Mouse (Mus musculus) heart, adult 2 months (tissue): Measurements from ENCODE around the gene Cstad. TPM values are rescaled to one million over a fixed set of nuclear protein-coding genes. Genes with fewer than 3 reads are reported as not detected.

ENCODE experiments used
- DNase-seq, 2 experiments: peaks; one replicate each; pipeline ENCODE4 v3.0.0; 2021
- H3K27ac ChIP-seq: fragments of 200-600 bp; 2 replicates; pipeline ENCODE4 v1.8.1; 2022
- H3K27me3 ChIP-seq: fragments of 200-500 bp; 2 replicates; pipeline ENCODE4 v1.6.1; 2012; ENCODE audit warnings: mild to moderate bottlenecking, low read length, inconsistent platforms, mixed read lengths; ENCODE audit not compliant: control insufficient read depth, insufficient read depth
- H3K36me3 ChIP-seq: fragments of 200-500 bp; 2 replicates; pipeline ENCODE4 v1.6.1; 2012; ENCODE audit warnings: low read length, inconsistent platforms; ENCODE audit not compliant: control insufficient read depth, insufficient read depth
- H3K4me1 ChIP-seq: fragments of 200-500 bp; 2 replicates; pipeline ENCODE4 v1.6.1; 2011; ENCODE audit warnings: low read length; ENCODE audit not compliant: control insufficient read depth, insufficient read depth
- H3K4me3 ChIP-seq: fragments of 200-600 bp; 2 replicates; pipeline ENCODE4 v1.8.1; 2022
- H3K79me2 ChIP-seq: fragments of 200-500 bp; replicated peaks from 2 replicates; pipeline ENCODE4 v1.6.1; 2012; ENCODE audit warnings: mild to moderate bottlenecking, inconsistent platforms, low read length, moderate library complexity, mixed read lengths; ENCODE audit not compliant: control insufficient read depth, insufficient read depth
- H3K9ac ChIP-seq: fragments of 200-500 bp; 2 replicates; pipeline ENCODE4 v1.6.1; 2012; ENCODE audit warnings: low read depth, mild to moderate bottlenecking, control low read depth, inconsistent platforms, low read length, mixed read lengths
- CTCF ChIP-seq: fragments of 200-600 bp; IDR thresholded peaks from 2 replicates; pipeline ENCODE4 v1.8.1; 2022; ENCODE audit warnings: antibody characterized with exemption, mild to moderate bottlenecking, moderate library complexity
- EP300 ChIP-seq: fragments of 200-500 bp; IDR thresholded peaks from 2 replicates; pipeline ENCODE4 v1.6.1; 2011; ENCODE audit warnings: low read depth, low read length, control low read depth; ENCODE audit not compliant: insufficient read depth
- POLR2A ChIP-seq: fragments of 200-500 bp; IDR thresholded peaks from 2 replicates; pipeline ENCODE4 v1.6.1; 2011; ENCODE audit warnings: mild to moderate bottlenecking, low read depth, low read length, control low read depth; ENCODE audit not compliant: insufficient read depth
- WGBS: fragments of 180-500 bp; shearing (Covaris S2); methylation state at CpG from one replicate; pipeline ENCODE4 v1.1.7; 2018; 5-methylcytosine and 5-hydroxymethylcytosine counted together
- intact Hi-C: fragments of 180-260 bp; cut with DNase I; formaldehyde crosslinking; loops from one replicate; pipeline ENCODE4 v1.15.1; 2025
- polyA plus RNA-seq: library from polyadenylated mRNA; depleted of rRNA; stranded (reverse); fragments of >200 nt; gene quantifications from 2 replicates; pipeline ENCODE4 v1.2.3, GENCODE M21; 2012; rRNA removed
- total RNA-seq, 2 experiments: library from RNA; stranded (reverse); gene quantifications; 2 replicates each; pipeline ENCODE4 v1.2.3; 2021

The Cstad gene
- total and polyA plus RNA-seq, 3 experiments = 0.73 to 1.0 (median 0.76) TPM

GRCm38 (mm10) chr2:30658480-30658843 lies 63.6 kb downstream of the Cstad start:
- H3K4me1 ChIP-seq = peaks cover 21% of the 10 kb centered on the region

More at GRCm38 (mm10) chr2:30658480-30658843, 63.6 kb downstream of the Cstad start:
- WGBS = under 1% methylated on average over 35 of the region's 45 CpGs
- DNase-seq = peak; percentile 100
- intact Hi-C loops = loop anchor here (2.0 to 5.0 kb wide), 2 partner anchors 54 to 58 kb away; no protein-coding TSS in a partner anchor
- peak; percentile 91 for TF ChIP-seq POLR2A
- TF ChIP-seq CTCF = peak; percentile 11; the same call in 1 of the 2 replicates
- peak; percentile 64; the same call in 1 of the 2 replicates for TF ChIP-seq EP300
- Histone ChIP-seq H3K79me2 (no peaks in the 10 kb centered on the region), H3K36me3 (no peaks in the 10 kb centered on the region), H3K27ac (peak overlapping the region; percentile 100), H3K9ac (peak overlapping the region; percentile 80), H3K27me3 (no peaks in the 10 kb centered on the region), H3K4me3 (peak overlapping the region; percentile 65)

Other genes starting within 250 kb of the Cstad start
- gene Sh3glb2, start 235.7 kb upstream of the Cstad start, total RNA-seq = 10 to 100 TPM; 37.7 to 40.6 TPM
- 125 and 143 TPM in 2 replicates for gene Sh3glb2, start 235.7 kb upstream of the Cstad start, polyA plus RNA-seq
- 10 to 100 TPM; 74.2 to 90.3 TPM for gene Miga2, start 230.8 kb upstream of the Cstad start, total RNA-seq
- gene Miga2, start 230.8 kb upstream of the Cstad start, polyA plus RNA-seq = 64.3 and 98.7 TPM in 2 replicates
- 1 to 10 TPM; 5.9 to 9.0 TPM for gene Dolpp1, start 202.8 kb upstream of the Cstad start, total RNA-seq
- 23.5 and 25.1 TPM in 2 replicates for gene Dolpp1, start 202.8 kb upstream of the Cstad start, polyA plus RNA-seq
- 100 to 1,000 TPM; 452 to 542 TPM for gene Crat, start 179.2 kb upstream of the Cstad start, total RNA-seq
- gene Crat, start 179.2 kb upstream of the Cstad start, polyA plus RNA-seq = 695 and 713 TPM in 2 replicates
- 10 to 100 TPM; 82.7 to 91.2 TPM for gene Ptpa, start 179.0 kb upstream of the Cstad start, total RNA-seq
- 88.7 and 107 TPM in 2 replicates for gene Ptpa, start 179.0 kb upstream of the Cstad start, polyA plus RNA-seq
- 1 to 10 TPM; 2.8 to 3.0 TPM for gene Ier5l, start 120.8 kb upstream of the Cstad start, total RNA-seq
- 3.4 and 5.6 TPM in 2 replicates for gene Ier5l, start 120.8 kb upstream of the Cstad start, polyA plus RNA-seq
- gene 1700001O22Rik, start 208.6 kb downstream of the Cstad start, total RNA-seq = 1 to 10 TPM in 1 of 2 experiments, under 1 TPM in 1; 0.52 to 1.3 TPM
- 0.73 and 1.1 TPM in 2 replicates for gene 1700001O22Rik, start 208.6 kb downstream of the Cstad start, polyA plus RNA-seq
- 10 to 100 TPM; 22.0 to 27.3 TPM for gene Ntmt1, start 212.8 kb downstream of the Cstad start, total RNA-seq
- gene Ntmt1, start 212.8 kb downstream of the Cstad start, polyA plus RNA-seq = 27.4 and 30.2 TPM in 2 replicates
- gene Asb6, start 235.3 kb downstream of the Cstad start, total RNA-seq = 1 to 10 TPM; 7.8 to 8.1 TPM
- 12.8 and 13.6 TPM in 2 replicates for gene Asb6, start 235.3 kb downstream of the Cstad start, polyA plus RNA-seq
- under 1 TPM; 0.75 to 0.84 TPM for gene Prrx2, start 239.9 kb downstream of the Cstad start, total RNA-seq
- gene Prrx2, start 239.9 kb downstream of the Cstad start, polyA plus RNA-seq = 1.6 and 2.4 TPM in 2 replicates